Mouse (Mus musculus): ENCODE measurements at regions not wholly inside any gene's neighbourhood (a gene's known extent, or its start where the extent isn't known, plus 50 kb on each side); places are given as distances from the start of the nearest gene placed in this dataset.
A peak's percentile ranks its signal among the peaks of the same experiment; 100 is the strongest.

- DNase-seq (ENCODE audit: low spot score), result peak; percentile 84
Measured at GRCm38 (mm10) chr7:75398904-75399724, 56.2 kb upstream of the Akap13 start.

- DNase-seq (ENCODE audit: low spot score), result no peak
Measured at GRCm38 (mm10) chr7:75400471-75400870, 54.9 kb upstream of the Akap13 start.

- no peak for DNase-seq (ENCODE audit: low spot score)
Measured at GRCm38 (mm10) chr7:75404955-75405354, 50.4 kb upstream of the Akap13 start.

All from gastrocnemius, adult 18-20 months (tissue).